Mouse (Mus musculus) bone marrow, adult 2 months (tissue): ENCODE results near the gene Vmn2r103. TPM values are rescaled to one million over a fixed set of nuclear protein-coding genes. Genes with fewer than 3 reads are reported as not detected.

ENCODE experiments used
- H3K27ac ChIP-seq: fragments of 200-500 bp; 2 replicates; pipeline ENCODE4 v1.5.1; 2012; ENCODE audit warnings: low read depth, mild to moderate bottlenecking, control low read depth, inconsistent platforms, low read length; ENCODE audit not compliant: control insufficient read depth, poor library complexity, insufficient read depth
- H3K4me1 ChIP-seq: fragments of 200-500 bp; 2 replicates; pipeline ENCODE4 v1.6.1; 2011; ENCODE audit warnings: low read length; ENCODE audit not compliant: control insufficient read depth, insufficient read depth
- H3K4me3 ChIP-seq: fragments of 200-500 bp; replicated peaks from 2 replicates; pipeline ENCODE3; 2011; ENCODE audit warnings: mild to moderate bottlenecking, low read depth, low read length, control low read depth; ENCODE audit not compliant: control insufficient read depth
- CTCF ChIP-seq: fragments of 200-500 bp; IDR thresholded peaks from 2 replicates; pipeline ENCODE4 v1.5.1; 2011; ENCODE audit warnings: low read length, control low read depth; ENCODE audit not compliant: control insufficient read depth, insufficient read depth
- POLR2A ChIP-seq: fragments of 200-500 bp; IDR thresholded peaks from 2 replicates; pipeline ENCODE4 v1.6.1; 2011; ENCODE audit warnings: low read depth, mild to moderate bottlenecking, control low read depth, low read length, borderline replicate concordance; ENCODE audit not compliant: control insufficient read depth
- WGBS: fragments of 180-500 bp; shearing (Covaris S2); methylation state at CpG from one replicate; pipeline ENCODE4 v1.1.7; 2018; 5-methylcytosine and 5-hydroxymethylcytosine counted together
- polyA plus RNA-seq: library from polyadenylated mRNA; stranded (reverse); fragments of >200 nt; gene quantifications from 2 replicates; pipeline ENCODE4 v1.2.4, GENCODE M21; 2011; ENCODE audit warnings: low replicate concordance; ENCODE audit not compliant: missing spikeins, insufficient read depth, insufficient read length

The Vmn2r103 gene
- not detected in 2 replicates for polyA plus RNA-seq

DNA sequence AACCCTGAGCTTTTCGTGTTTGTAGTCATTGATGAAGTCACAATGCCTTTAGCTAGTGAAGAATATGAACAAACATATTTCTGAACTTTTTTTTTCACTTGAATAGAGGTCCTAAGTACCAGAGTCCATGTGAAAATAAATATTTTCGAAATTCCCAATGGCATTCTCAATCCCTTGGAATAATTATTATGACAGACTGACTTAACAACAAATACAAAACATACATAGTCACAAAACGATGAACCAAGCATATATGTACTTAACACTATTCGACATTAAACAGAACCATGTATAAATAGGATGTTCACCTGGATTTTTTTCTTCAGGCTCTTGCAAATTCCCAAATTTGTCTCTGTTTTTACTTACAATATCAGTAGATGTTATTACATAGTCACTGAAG is at the start of gene Vmn2r103:
TSS of gene Vmn2r103 (plus strand) at position 301 of the 400 bp plus-strand sequence.
- Histone ChIP-seq H3K4me1 (no peaks in the 10 kb centered on the region), H3K4me3 (no peak within 1 kb of the TSS), H3K27ac (no peak within 1 kb of the TSS)
- TF ChIP-seq CTCF (no peak), POLR2A (no peak)
- WGBS, result 50% methylated on average over 4 of the region's 4 CpGs

- 81% methylated on average over 4 of the region's 4 CpGs for WGBS
- TF ChIP-seq CTCF (no peak), POLR2A (no peak)
These were observed 5.8 kb downstream of the Vmn2r103 start for GRCm38 (mm10) chr17:19778994-19779393.

DNA sequence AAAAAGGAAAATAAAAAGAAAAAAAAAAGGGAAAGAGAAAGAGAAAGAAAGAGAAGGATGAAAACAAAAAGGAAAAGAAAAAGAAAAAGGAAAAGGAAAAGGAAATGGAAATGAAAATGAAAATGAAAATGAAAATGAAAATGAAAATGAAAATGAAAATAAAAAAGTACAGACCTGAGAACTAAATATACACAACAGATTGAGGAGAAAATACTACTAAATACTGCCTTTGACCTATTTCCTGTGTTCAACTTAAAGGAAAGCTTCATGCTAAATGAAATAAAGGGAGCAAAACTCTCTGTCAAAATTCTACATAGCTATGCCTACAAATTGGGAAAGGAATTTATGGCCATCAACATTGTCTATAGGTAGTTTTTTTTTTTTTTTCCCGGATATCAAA is 16.1 kb downstream of the Vmn2r103 start:
- no peak for TF ChIP-seq CTCF
- TF ChIP-seq POLR2A, result no peak
- H3K4me1 ChIP-seq, result no peaks in the 10 kb centered on the region
- no peak overlapping the region for H3K27ac ChIP-seq
- WGBS, result 70% methylated on average over 1 of the region's 1 CpGs
- H3K4me3 ChIP-seq, result no peak overlapping the region

More at GRCm38 (mm10) chr17:19778994-19779393, 5.8 kb downstream of the Vmn2r103 start:
- Histone ChIP-seq H3K27ac (no peak overlapping the region), H3K4me1 (no peaks in the 10 kb centered on the region), H3K4me3 (no peak overlapping the region)

Other genes starting within 250 kb of the Vmn2r103 start
- gene Vmn2r101, start 196.1 kb upstream of the Vmn2r103 start, polyA plus RNA-seq, result not detected in 2 replicates
- gene Vmn2r102, start 113.0 kb upstream of the Vmn2r103 start, polyA plus RNA-seq, result 0.07 TPM in 1 of 2 replicates, not detected in the other